ENCODE assay signal across 9 mouse cellular contexts in genomic region chr1:20311485-20311884, GRCm38 (mm10).
DNase-seq lines count a peak whose midpoint lies in the region; ATAC-seq lines count a peak whose summit lies in the region.
"Had no signal": no experiment of that assay in that cellular context is flagged by ENCODE, and none has a peak within 500 bp of the region (broad histone marks: within the 10 kb centered on the region; RNA-seq: fewer than 3 reads in every experiment).

No protein-coding gene starts in this region.

- no peak overlapping the region for H3K9ac ChIP-seq in stomach, embryonic 14.5 days (replicated peaks; ENCODE audit: low read depth, low read length)
- H3K9ac ChIP-seq: hindbrain, embryonic 15.5 days had no signal

- no peaks in the 10 kb centered on the region for H3K9me3 ChIP-seq in stomach, embryonic 14.5 days (ENCODE audit: control insufficient read depth, low read depth, low read length)
- H3K9me3 ChIP-seq: hindbrain, embryonic 15.5 days had no signal

- no peak overlapping the region for H3K4me3 ChIP-seq in stomach, embryonic 14.5 days (ENCODE audit: low read depth, low read length)
- H3K4me3 ChIP-seq: hindbrain, embryonic 15.5 days had no signal

- peak; percentile 37; the same call in 1 of the 2 replicates for ATAC-seq in stomach, embryonic 14.5 days (ENCODE audit: insufficient number of reproducible peaks, insufficient read depth, low FRiP score, low read depth)

- H3K36me3 ChIP-seq in stomach, embryonic 14.5 days (ENCODE audit: control insufficient read depth, insufficient read depth, low read length), result no peaks in the 10 kb centered on the region
- H3K36me3 ChIP-seq: hindbrain, embryonic 15.5 days had no signal

- H3K4me2 ChIP-seq in stomach, embryonic 14.5 days (replicated peaks; ENCODE audit: low read depth, low read length), result no peak overlapping the region
- H3K4me2 ChIP-seq: hindbrain, embryonic 15.5 days had no signal

- no peak overlapping the region for H3K27ac ChIP-seq in stomach, embryonic 14.5 days (ENCODE audit: low read length)
- H3K27ac ChIP-seq: hindbrain, embryonic 15.5 days had no signal

- no peaks in the 10 kb centered on the region for H3K27me3 ChIP-seq in stomach, embryonic 14.5 days (ENCODE audit: control insufficient read depth, insufficient read depth, low read length)

- WGBS in stomach, embryonic 14.5 days, result 3% methylated on average over 2 of the region's 2 CpGs

- no peaks in the 10 kb centered on the region for H3K4me1 ChIP-seq in stomach, embryonic 14.5 days (ENCODE audit: control insufficient read depth, insufficient read depth, low read length)
- H3K4me1 ChIP-seq: hindbrain, embryonic 15.5 days had no signal

- DNase-seq in adrenal gland, adult (ENCODE audit: inconsistent age in 2 of 2, low spot score in 1 of 2), result peak; percentile 8 to 71
- DNase-seq in adrenal gland, postnatal 4 days (ENCODE audit: low spot score in 2 of 2), result no peak
- peak; percentile 14 for DNase-seq in A20 (ENCODE audit: low read depth, low spot score)
- DNase-seq in cerebellum, adult 9-10 months, result peak; percentile 44
- peak; percentile 19 to 57 for DNase-seq in frontal cortex, postnatal 25 days (ENCODE audit: low spot score in 2 of 2)
- peak; percentile 51 to 85 for DNase-seq in layer of hippocampus, adult 18-20 months (ENCODE audit: low spot score in 2 of 2)
- peak; percentile 53 for DNase-seq in lung, postnatal 10 days

Comparison
In these comparisons a context has a peak if more than half of its experiments do, and no peak if none do; other contexts are left out.
1. DNase-seq: peak in adrenal gland, adult (2 of 2), A20 (single experiment), cerebellum, adult 9-10 months (single experiment), frontal cortex, postnatal 25 days (2 of 2), layer of hippocampus, adult 18-20 months (2 of 2) and lung, postnatal 10 days (single experiment); none in adrenal gland, postnatal 4 days (0 of 2).